Mouse (Mus musculus) telencephalon, adult 2 months (tissue): ENCODE results near the gene Ttc7b.

Experiments
- DNase-seq: peaks from one replicate; pipeline ENCODE4 v3.0.0-alpha.2; 2011; ENCODE audit warnings: low read depth, low spot score

Gene Ttc7b

DNA sequence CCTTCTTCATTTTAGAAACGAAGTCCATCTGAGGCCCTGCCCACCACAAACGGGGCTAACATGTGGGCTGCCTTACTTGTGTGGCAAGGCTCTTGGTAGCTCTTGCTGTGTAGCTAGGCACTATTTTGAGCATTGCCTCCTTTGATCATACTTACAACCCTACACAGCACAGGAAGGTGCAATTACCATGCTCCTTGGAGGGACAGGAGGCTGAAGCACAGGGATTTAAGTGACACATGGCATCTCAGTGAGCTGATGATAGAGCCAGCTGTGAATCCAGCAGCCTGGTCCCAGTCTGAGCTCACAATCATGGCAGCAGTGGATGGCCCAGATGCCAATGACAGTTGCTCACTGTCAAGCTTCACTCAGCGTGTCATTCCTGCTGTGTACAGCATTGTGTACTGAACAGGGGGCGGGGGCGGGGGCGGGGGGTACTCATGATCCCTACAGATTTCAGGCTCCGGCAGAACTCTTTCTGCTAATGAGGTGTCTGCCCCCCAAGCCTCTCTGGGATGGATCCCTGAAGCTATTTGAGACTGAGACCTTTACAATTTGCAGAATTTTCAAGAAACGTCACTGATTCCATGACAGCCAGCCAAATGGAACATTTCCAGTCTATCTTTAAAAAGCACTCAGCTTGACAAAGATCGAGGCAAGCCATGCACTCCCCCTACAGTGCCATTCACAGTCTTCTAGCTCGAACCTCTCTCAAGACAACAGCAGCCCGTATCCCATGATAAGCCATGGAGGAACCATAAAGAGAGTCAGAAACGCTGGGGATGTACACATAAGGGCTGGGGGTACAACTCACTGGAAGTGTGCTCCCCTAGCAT lies 130.5 kb downstream of the Ttc7b start:
- DNase-seq: peak; percentile 78

DNA sequence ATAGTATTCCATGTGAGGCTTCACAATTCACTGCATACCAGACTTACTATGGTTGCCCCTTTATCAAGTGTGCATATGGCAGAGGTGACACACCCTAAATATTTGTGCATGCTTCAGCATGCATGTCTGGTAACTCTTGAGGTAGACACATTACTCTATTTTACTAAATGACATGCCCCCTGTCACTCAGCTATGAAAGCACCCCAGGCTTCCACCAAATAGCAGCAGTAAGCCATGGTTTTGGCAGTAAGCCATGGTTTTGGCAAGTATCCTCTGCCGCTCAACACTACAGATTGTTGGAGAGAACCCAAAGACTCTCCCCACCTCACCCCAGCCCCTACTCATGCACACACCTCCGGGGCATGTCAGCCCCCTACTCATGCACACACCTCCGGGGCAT lies 134.4 kb downstream of the Ttc7b start:
- no peak for DNase-seq

DNA sequence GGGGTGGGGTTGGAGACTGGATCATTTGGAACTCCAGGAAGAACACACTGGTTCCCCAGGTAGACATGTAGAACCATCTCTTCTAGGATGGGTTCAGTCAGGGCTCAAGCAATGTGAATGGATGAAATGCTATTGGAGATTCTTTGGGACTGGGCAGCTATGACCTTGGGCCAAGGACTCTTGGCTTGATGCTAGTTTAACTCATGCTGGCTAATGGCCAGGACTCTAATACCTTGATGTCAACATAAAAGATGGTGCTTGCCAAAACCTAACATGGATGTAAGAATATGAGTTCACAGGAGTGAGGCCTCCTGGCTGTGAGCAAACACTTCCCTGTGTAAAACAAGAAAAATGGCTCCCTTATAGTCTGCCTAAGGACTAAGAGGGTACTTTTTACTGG lies 138.1 kb downstream of the Ttc7b start:
- DNase-seq: no peak

DNA sequence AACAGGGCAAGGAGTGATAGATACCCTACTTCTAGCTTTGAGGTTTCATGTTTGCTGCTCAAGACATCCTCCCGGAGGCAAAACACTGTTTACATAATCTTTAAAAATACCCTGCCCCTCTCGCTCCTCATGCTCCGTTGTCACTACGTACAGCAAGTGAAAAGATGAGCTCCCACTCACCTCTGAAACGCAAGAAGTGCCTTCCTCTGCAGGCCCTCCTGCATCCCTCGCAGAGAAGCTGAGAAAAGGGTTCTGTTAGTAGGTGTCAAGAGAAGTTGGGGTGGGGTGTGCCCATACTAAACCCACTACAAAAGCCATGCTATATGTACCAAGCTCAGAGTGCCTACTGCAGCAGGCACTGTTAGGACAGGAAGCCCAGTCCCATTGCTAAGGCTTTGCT lies 138.7 kb downstream of the Ttc7b start:
- DNase-seq: peak; percentile 67

DNA sequence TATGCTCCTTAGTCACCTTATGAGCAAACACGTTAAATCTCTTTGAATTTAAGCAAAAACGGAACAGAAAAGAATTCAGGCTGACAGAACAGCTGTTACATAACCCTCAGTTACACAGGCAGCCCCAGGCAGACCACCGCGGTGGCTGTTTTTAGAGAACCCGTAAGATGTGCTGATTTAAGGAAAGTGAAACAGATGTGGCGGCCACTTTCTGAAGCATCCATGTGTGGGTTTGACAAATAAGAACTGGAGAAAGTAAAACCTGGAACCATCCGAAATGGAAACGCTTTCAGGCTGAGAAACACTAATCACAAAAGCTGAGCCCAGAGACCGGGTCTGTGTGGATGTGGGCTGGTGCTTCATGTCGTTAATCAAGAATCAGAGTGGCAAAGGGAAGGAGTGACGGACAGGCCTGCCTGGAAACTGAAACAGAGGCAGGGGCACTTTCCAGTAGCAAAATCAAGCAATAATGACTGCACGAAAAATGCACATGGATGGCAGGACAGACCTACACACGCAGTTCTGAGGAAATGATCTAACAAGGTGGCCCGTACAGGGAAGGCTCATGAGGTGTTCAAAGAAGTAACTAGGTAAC lies 139.8 kb downstream of the Ttc7b start:
- no peak for DNase-seq

DNA sequence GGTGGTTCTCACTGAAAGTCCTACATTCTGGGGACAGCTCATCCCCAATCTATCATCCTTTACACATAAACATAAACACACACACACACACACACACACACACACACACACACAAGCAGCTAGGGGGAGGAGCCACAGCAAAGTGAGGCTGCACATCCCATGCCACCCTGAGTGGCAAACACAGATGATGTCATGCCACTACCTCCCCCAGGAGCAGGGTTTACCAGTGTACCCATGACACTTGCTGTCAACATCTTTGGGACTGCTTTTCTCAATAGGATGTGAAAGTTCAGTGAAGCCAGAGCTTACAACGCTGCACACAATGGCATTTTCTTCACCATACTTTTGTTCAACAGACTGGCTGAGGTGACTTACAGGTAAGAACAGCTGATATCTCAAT lies 140.8 kb downstream of the Ttc7b start:
- no peak for DNase-seq

DNA sequence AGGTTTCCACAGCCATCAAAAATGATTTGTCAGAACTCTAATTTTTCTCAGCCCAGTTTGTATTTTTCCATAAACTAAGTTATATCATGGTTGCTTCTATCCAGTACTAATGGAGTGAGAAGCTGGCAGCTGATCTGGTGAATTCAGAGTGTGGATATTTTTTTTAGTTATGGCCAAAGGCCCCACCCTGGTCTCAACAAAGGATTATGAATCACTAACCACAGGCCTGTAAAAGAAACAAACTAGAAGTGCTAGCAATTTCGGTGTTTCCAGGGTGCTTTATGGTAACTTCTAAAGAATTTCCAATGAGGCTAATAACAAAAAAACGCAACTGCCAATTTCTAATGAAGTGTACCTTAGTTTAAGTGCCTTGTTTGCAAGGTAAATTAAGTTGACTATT lies 142.4 kb downstream of the Ttc7b start:
- DNase-seq: no peak

DNA sequence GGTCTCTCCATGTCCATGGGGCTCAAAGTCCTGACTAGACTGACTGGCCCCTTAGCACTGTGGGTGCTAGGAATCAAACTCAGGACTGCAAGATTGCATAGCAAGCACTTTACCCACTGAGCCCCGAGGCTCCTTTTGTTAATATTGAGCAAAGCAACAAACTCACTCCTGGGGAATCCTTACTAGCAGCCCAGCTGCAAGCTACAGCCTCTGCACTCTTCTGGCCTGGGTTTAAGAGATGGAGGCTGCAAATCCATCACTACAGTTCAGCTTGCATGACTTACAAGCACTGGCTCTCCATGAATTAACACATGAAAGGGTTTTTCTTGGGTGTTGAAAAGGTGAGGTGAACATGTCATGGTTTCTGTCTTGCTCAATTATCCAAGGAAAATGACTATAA lies 142.8 kb downstream of the Ttc7b start:
- no peak for DNase-seq

DNA sequence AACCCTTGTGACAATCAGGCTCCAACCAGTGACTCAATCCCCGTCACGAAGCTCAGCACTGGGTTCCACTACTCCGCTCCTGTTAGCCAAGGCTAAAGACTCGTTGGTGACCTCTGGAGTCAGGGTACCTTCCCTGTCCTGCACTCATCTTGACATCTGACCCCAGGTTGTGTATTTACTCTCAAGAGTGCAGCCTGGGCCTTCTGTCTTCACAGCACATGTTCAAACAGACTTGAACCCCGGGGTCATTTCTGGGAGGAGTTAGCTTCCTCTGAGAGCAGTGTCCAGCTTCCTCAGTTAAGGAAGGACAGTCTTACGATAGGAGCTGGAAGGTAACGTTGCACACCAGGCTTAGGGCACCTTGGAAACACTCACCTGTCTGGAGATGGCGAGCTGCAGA lies 144.8 kb downstream of the Ttc7b start:
- no peak for DNase-seq

DNA sequence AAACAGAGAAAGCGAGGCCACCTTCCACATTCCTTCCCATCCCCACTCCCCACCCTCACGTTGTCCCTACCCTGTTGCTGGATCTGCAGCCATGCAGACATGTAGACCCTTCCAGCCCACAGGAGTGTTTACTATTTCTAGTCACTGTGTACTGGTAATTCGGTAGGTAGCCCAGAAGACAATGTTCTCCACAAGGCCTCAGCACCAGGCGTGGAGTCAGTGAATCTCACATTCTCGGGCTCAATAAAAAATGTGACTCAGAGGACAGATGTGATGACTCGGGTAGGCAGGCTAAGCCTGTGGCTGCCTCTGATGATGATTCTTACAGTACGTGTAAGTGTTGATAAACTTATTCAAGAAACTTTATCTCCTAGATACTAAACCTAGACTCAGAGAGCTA lies 147.8 kb downstream of the Ttc7b start:
- DNase-seq: no peak

DNA sequence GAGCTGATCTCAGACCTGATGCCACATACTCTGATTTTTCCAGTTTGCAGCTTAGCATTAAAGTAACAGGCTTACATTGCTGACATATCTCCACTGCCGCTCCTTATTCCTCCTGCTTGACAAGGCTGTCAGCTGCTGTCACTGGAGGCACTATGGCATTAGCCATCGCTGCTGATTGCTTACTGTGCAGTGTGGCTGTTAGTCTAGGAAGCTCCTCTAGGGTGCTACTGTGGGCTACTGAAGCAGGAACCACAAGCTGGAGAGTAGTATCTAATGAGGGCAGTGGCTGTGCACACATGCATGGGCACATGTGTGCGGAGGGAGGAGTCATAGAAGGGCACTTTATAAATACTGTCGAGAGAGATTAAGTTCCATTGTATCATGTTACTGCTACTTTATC lies 148.6 kb downstream of the Ttc7b start:
- no peak for DNase-seq

DNA sequence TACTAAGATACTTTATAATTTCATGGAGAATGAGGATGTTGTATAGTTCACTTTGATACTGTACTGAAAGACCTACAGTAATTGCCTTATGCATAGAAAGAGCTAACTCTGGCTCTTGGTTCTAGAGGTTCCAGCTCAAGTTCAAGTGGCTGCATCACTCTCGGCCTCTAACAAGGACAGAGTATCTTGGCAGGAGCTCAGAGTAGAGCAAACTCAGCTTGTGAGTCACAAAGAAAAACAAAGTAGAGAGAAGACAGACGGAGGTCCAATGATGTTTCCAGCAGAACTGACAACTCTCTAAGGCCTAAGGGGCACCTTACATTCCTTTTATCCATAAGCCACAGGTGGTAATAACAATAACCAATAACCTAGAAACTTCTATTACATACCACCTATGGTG lies 150.8 kb downstream of the Ttc7b start:
- DNase-seq: no peak

DNA sequence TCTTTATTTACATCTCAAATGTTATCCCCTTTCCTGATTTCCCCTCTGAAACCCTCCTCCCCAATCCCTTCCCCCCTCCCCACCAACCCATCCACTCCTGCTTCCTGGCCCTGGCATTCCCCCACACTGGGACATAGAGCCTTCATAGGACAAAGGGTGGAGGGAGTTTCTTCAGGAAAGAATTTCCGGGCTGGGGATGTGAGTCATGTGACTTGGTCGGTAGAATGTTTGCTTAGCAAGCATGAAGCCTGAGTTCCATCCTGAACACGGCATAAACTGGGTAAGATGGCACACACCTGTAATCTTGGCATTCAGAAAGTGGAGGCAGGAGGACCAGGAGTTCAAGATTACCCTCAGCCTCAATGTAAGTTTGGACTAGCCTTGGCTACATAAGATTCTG lies 151.4 kb downstream of the Ttc7b start:
- DNase-seq: no peak

DNA sequence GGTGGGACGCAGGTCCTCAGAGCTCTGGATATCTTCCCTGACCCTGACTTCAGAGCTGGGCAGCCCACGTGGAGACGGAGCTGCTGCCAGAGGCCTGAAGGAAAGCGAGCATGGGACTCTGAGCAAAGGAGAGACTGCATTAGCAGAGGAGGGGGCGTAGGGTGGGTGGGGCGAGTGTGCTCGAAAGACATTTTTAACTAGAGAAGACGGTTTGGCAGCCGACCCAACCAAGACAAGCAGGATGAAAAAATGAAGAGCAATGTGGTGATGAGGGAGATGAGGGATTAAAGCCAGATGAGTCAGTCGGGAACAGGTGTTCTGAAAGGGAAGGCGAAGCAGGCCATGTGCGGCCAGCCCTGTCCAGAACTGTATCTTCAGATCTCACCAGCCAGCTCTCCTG lies 159.3 kb downstream of the Ttc7b start:
- peak; percentile 92 for DNase-seq

DNA sequence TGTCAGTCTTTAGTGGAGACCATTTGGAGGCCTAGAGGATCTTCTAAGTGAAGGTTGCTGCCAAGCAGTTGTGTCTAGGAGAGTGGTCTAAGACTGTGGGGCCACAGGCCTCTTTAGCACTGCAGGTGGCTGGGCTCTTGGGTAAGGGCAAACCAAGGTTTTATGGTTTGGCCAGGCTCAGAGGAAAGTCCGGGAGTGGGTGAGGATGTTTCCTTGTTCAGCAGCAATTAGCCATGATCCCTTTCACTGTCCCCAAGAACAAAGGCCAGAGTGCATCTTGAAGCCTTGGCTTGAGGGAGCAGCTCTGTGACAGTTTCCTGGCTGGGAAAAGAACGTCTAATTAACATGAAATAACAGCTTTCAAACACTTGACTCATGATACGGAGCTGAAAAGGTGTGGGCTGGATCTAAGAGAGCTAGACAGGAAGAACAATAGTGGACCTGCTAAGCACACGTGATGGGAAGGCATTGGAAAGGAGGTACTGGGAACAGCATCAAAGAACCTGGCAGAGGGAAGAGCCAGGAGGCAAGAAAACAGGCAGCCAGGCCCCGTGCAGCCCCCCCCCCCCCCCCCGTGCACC lies 162.5 kb downstream of the Ttc7b start:
- DNase-seq: no peak

DNA sequence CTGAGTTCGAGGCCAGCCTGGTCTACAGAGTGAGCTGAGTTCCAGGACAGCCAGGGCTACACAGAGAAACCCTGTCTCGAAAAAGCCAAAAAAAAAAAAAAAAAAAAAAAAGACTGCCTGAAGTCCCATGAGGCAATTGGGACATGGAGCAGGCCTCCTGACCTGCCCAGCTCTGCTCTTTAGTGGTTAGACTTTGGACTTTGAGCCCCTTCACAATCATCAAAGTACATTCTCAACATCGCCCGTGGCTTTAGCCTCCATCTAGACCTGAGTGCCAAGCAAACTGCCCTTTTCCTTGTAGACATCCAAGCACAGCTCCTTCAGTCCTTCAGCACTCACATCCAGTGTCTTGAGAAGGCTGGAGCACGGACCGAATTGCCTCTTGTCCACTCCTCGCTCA lies 164.2 kb downstream of the Ttc7b start:
- no peak for DNase-seq

DNA sequence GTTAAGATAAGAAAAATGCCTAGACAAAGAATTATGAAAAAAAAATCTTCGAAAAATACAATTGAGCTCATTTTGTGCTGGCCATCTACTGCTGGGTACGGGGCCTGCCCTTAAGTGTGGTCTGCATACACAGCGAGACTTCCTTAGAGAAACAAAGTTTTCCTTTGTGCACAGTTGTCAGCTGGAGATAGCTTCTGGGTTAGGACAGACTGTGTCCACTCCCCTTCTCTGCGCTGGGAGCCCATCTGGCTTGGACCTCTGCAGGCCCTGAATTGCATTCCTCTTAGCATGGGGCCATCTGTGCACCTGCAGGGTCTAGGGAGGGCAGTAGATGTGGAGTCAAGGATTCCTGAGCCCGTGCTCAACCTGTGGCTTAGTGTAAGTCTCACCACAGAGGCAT lies 165.1 kb downstream of the Ttc7b start:
- DNase-seq: no peak

DNA sequence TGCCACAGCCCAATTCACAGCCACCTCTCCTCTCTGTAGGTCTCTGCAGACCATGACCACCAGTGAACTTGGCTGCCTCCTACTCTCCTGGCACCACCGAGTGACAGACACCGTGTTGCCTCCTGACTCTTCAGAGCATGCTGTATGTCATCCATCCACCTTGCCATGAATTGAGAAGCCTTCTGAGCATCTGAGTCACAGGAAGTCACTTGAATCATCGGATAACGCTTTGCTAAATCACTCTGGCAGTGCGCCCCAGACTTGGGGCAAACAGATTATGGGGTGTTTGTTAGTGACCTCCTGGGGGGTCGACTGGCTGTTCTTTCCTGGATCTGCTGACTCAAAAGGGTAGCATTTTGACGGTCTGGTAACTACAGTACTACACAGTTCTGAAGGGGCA lies 166.7 kb downstream of the Ttc7b start:
- no peak for DNase-seq

DNA sequence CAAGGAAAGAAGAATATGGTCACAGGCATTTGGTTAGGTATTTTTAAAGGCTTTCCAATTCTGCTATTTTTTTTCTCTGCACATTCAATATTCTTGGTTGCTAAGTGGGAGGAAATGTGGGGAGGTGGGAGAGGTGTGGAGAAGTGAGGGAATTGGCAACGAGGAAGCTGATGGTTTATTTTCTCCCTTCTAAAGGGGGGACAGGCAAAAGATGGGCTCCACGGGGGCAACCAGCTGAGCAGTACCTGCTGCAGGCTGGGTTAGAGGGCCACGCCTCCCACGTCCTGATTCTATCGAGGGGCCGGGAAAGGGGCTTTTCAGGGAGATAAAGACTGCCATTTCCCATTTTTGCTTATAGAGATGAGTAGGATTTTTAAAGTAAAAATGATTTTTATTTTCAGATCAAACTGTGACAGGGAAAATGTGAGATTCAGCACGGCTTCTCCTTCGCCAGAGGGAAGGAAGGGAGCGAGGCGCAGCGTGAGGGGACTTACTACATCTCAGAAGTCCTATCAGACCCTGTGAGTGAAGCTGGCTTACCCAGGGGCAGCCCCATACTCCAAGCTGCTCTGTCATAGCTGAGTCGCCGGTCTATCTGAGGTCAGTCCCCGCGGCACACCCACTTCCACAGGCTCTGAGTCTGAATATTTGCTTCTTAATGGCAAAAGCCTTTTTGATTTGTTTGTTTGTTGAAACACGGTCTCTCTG lies 167.4 kb downstream of the Ttc7b start:
- peak; percentile 83 for DNase-seq

DNA sequence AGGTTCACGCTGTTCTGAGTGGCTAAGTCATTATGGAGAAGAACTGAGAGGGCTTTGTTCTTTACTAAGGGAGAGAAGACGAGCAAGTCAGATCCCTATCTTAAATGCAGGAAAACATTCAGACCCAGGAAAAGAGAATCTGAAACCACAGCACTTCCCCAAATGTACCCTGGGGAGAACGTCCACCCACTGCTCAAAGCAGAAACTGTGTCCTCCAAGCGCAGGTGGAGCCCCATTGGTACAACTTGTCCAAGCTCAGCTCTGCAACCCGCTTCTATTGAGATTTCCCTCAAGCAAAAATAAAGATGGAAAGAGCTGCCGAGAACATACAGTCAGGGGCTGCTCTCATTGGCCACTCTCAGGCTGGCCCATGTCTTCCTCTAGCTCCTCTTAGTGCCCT lies 168.5 kb downstream of the Ttc7b start:
- DNase-seq: no peak

DNA sequence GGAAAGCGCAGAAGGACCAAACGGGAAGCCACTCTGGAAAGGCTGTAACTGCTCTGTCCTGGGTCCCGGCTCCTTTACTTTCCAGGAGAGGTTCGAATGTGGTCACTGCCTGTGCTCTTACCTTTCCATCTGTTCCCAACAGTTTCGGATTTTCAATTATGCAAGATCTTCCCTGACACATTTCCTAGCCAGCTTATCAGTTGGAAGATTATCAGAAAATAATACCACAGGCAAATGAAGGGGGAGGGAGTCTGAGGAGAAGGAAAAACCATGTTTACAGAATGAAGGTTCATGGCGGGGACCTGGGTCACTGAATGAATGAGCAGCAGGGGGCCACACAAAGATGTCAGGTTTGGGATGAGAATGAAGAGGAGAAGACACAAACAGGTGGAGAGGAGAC lies 177.1 kb downstream of the Ttc7b start:
- no peak for DNase-seq

DNA sequence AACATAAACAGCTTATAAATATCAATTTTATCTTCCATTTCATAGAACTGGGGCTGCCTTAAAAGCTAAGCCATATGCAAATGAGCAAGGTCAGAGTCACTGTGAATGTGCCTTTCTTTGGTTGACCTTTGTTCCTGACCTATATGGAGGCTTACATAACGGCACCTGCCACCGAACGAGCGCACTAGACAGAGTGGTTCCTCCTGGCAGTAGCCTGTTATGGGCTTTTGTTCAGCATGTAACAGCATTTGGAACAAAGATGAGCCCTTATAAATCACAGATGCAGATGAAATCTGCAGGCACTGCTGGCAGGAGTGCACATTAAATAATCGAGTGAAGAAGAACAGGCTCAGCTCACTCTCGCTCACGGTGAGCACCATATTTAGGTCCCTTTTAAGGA lies 179.0 kb downstream of the Ttc7b start:
- DNase-seq: no peak
